Mouse (Mus musculus) liver, embryonic 14.5 days (tissue): Measurements from ENCODE around the gene Dus1l.

Experiments used
- CTCF ChIP-seq: IDR thresholded peaks from 2 replicates; pipeline ENCODE4 v1.5.1; 2016; ENCODE audit warnings: antibody characterized with exemption, low read depth, control low read depth
- EP300 ChIP-seq: IDR thresholded peaks from 2 replicates; pipeline ENCODE4 v1.6.1; 2016; ENCODE audit warnings: antibody characterized with exemption, low read depth

- TF ChIP-seq CTCF (no peak), EP300 (no peak)
Measured at GRCm38 (mm10) chr11:120821076-120821922, 25.1 kb upstream of the Dus1l start.
